Mouse (Mus musculus): Measurements from ENCODE around the gene Abhd8. TPM values are rescaled to one million over a fixed set of nuclear protein-coding genes. Genes with fewer than 3 reads are reported as not detected.
"Not testable (repeated sequence)": the region's sequence is repeated elsewhere in the genome, so short reads cannot be mapped to it uniquely, and the experiment has no call there.

The Abhd8 gene
- polyA plus RNA-seq, 1 experiment, result 2.6 TPM

DNA sequence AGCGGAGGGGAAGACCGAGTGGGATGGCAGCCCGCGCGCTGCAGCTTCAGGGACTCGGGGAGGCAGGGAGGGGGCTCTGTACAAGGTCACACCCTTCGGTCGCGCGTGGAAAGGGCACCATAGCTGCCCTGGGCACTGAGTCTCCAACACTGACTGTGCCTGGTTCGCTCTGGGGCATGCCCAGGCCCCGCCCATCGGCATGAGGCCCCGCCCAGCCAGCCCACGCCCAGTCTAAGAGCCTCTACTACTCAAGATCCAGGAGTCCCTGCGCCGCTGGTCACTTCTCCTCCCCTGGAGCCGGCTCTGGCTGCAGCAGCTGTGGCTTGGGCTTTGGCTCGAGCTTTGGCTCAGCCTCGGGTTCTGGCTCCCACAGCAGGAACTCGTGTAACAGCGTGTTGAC, 6.5 kb downstream of the Abhd8 start:
- Histone ChIP-seq H3K4me3 (ENCODE audit: insufficient read depth, low read depth, low read length) (no peak overlapping the region), H3K4me1 (ENCODE audit: control insufficient read depth, insufficient read depth, insufficient read length, low read length) (0 out of 2 replicates have a peak, but pooled peaks cover 3% of the 10 kb centered on the region), H3K27ac (replicated peaks; ENCODE audit: low read depth, low read length) (no peak overlapping the region)

- 0 out of 2 replicates have a peak, but pooled peaks cover 3% of the 10 kb centered on the region for H3K4me1 ChIP-seq (ENCODE audit: control insufficient read depth, insufficient read depth, insufficient read length, low read length)
- H3K4me3 ChIP-seq (ENCODE audit: insufficient read depth, low read depth, low read length), result no peak overlapping the region
- no peak overlapping the region for H3K27ac ChIP-seq (replicated peaks; ENCODE audit: low read depth, low read length)
These were observed 8.8 kb downstream of the Abhd8 start for GRCm38 (mm10) chr8:71454668-71455067.

GRCm38 (mm10) chr8:71452669-71453068, 10.8 kb downstream of the Abhd8 start:
- no peak overlapping the region for H3K4me3 ChIP-seq (ENCODE audit: insufficient read depth, low read depth, low read length)
- H3K4me1 ChIP-seq (ENCODE audit: control insufficient read depth, insufficient read depth, insufficient read length, low read length), result 0 out of 2 replicates have a peak, but pooled peaks cover 3% of the 10 kb centered on the region
- no peak overlapping the region for H3K27ac ChIP-seq (replicated peaks; ENCODE audit: low read depth, low read length)

GRCm38 (mm10) chr8:71451777-71452176, 11.7 kb downstream of the Abhd8 start:
- Histone ChIP-seq H3K4me3 (ENCODE audit: insufficient read depth, low read depth, low read length) (no peak overlapping the region), H3K4me1 (ENCODE audit: control insufficient read depth, insufficient read depth, insufficient read length, low read length) (no peaks in the 10 kb centered on the region), H3K27ac (replicated peaks; ENCODE audit: low read depth, low read length) (no peak overlapping the region)

- Histone ChIP-seq H3K27ac (replicated peaks; ENCODE audit: low read depth, low read length) (no peak overlapping the region), H3K4me3 (ENCODE audit: insufficient read depth, low read depth, low read length) (no peak overlapping the region)
These were observed 12.1 kb downstream of the Abhd8 start for GRCm38 (mm10) chr8:71451337-71451736.

GRCm38 (mm10) chr8:71445096-71445495, 18.4 kb downstream of the Abhd8 start:
- Histone ChIP-seq H3K27ac (replicated peaks; ENCODE audit: low read depth, low read length) (no peak overlapping the region), H3K4me1 (ENCODE audit: control insufficient read depth, insufficient read depth, insufficient read length, low read length) (no peaks in the 10 kb centered on the region), H3K4me3 (ENCODE audit: insufficient read depth, low read depth, low read length) (no peak overlapping the region)

More at GRCm38 (mm10) chr8:71451337-71451736, 12.1 kb downstream of the Abhd8 start:
- H3K4me1 ChIP-seq (ENCODE audit: control insufficient read depth, insufficient read depth, insufficient read length, low read length), result no peaks in the 10 kb centered on the region

DNA sequence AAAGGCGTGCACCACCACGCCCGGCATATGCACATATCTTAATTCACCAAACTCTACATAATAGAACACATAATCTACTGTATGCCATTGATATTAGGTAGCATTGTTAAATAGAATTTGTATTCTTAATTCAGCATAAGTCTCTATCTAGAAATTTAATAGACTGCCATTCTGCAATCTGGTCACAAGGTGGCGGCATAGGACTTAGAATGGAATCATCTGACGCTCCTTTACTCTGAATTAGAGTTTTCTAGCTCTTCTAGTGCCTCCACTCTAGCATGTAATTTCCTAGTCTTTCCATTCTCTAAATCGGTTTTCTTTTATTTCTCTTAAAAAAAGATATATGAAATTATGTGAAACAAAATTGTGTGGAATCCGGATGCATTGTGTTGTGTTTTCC, 22.1 kb downstream of the Abhd8 start:
- Histone ChIP-seq H3K27ac (replicated peaks; ENCODE audit: low read depth, low read length) (no peak overlapping the region), H3K4me3 (ENCODE audit: insufficient read depth, low read depth, low read length) (no peak overlapping the region), H3K4me1 (ENCODE audit: control insufficient read depth, insufficient read depth, insufficient read length, low read length) (no peaks in the 10 kb centered on the region)

- H3K27ac ChIP-seq (replicated peaks; ENCODE audit: low read depth, low read length), result no peak overlapping the region
- H3K4me1 ChIP-seq (ENCODE audit: control insufficient read depth, insufficient read depth, insufficient read length, low read length), result no peaks in the 10 kb centered on the region
- H3K4me3 ChIP-seq (ENCODE audit: insufficient read depth, low read depth, low read length), result no peak overlapping the region
These were observed 26.4 kb downstream of the Abhd8 start for GRCm38 (mm10) chr8:71437041-71437440.

GRCm38 (mm10) chr8:71432935-71433334, 30.5 kb downstream of the Abhd8 start:
- not testable (repeated sequence) for H3K4me3 ChIP-seq (ENCODE audit: insufficient read depth, low read depth, low read length); H3K4me1 ChIP-seq (ENCODE audit: control insufficient read depth, insufficient read depth, insufficient read length, low read length); H3K27ac ChIP-seq (replicated peaks; ENCODE audit: low read depth, low read length)

- Histone ChIP-seq H3K27ac (replicated peaks; ENCODE audit: low read depth, low read length) (no peak overlapping the region), H3K4me3 (ENCODE audit: insufficient read depth, low read depth, low read length) (no peak overlapping the region)
These were observed 41.3 kb downstream of the Abhd8 start for GRCm38 (mm10) chr8:71422121-71422520.

GRCm38 (mm10) chr8:71411535-71412273, 51.8 kb downstream of the Abhd8 start:
- no peaks in the 10 kb centered on the region for H3K4me1 ChIP-seq (ENCODE audit: control insufficient read depth, insufficient read depth, insufficient read length, low read length)
- H3K4me3 ChIP-seq (ENCODE audit: insufficient read depth, low read depth, low read length), result no peak overlapping the region
- H3K27ac ChIP-seq (replicated peaks; ENCODE audit: low read depth, low read length), result no peak overlapping the region

More at GRCm38 (mm10) chr8:71422121-71422520, 41.3 kb downstream of the Abhd8 start:
- no peaks in the 10 kb centered on the region for H3K4me1 ChIP-seq (ENCODE audit: control insufficient read depth, insufficient read depth, insufficient read length, low read length)

- Histone ChIP-seq H3K4me3 (ENCODE audit: insufficient read depth, low read depth, low read length) (no peak overlapping the region), H3K27ac (replicated peaks; ENCODE audit: low read depth, low read length) (no peak overlapping the region), H3K4me1 (ENCODE audit: control insufficient read depth, insufficient read depth, insufficient read length, low read length) (no peaks in the 10 kb centered on the region; the same call in 1 of the 2 replicates)
These were observed 55.2 kb downstream of the Abhd8 start for GRCm38 (mm10) chr8:71408231-71408630.

DNA sequence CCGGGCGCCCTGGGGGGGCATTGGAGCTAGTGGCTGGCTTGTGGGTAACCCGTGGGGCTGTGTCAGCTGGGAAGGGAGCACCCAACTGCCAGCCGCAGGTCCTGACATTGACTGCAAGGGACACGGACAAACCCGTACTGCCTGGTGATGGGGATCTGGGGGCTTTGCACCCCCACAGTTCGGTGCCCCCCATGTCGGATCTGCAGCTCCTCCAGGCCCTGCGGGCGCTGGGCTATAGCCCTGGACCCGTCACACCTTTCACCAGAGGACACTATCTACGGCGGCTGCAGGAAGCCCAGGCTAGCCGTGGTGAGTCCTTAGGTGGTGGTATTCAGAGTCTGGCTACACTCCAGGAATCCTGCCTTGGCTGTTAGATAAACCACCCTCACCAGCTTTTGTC, 56.0 kb downstream of the Abhd8 start:
- H3K4me3 ChIP-seq (ENCODE audit: insufficient read depth, low read depth, low read length), result no peak overlapping the region
- H3K4me1 ChIP-seq (ENCODE audit: control insufficient read depth, insufficient read depth, insufficient read length, low read length), result no peaks in the 10 kb centered on the region; the same call in 1 of the 2 replicates
- no peak overlapping the region for H3K27ac ChIP-seq (replicated peaks; ENCODE audit: low read depth, low read length)

Data from brown adipose tissue, adult 24 weeks (tissue).